Mouse (Mus musculus) C2C12 (cell line): ENCODE data around the gene Mex3a. TPM values are rescaled to one million over a fixed set of nuclear protein-coding genes. Genes with fewer than 3 reads are reported as not detected.

Experiments used
- H3K27me3 ChIP-seq: one replicate; pipeline ENCODE4 v1.6.1; 2011; ENCODE audit not compliant: control insufficient read depth, insufficient read depth, insufficient read length
- H3K36me3 ChIP-seq: one replicate; pipeline ENCODE4 v1.6.1; 2011; ENCODE audit not compliant: control insufficient read depth, insufficient read depth
- H3K4me3 ChIP-seq: one replicate; pipeline ENCODE4 v1.5.1; 2011; ENCODE audit warnings: mild to moderate bottlenecking, control low read depth; ENCODE audit not compliant: poor library complexity, insufficient read depth, severe bottlenecking
- H3K79me2 ChIP-seq: one replicate; pipeline ENCODE4 v1.6.1; 2011; ENCODE audit not compliant: control insufficient read depth, insufficient read depth
- H3K79me3 ChIP-seq: one replicate; pipeline ENCODE4 v1.6.1; 2011; ENCODE audit warnings: low read depth, control low read depth
- H3ac ChIP-seq: one replicate; pipeline ENCODE3; 2011; ENCODE audit warnings: low read depth; ENCODE audit not compliant: control insufficient read depth, insufficient read length
- CEBPB ChIP-seq: IDR thresholded peaks from one replicate; pipeline ENCODE4 v1.6.1; 2011; ENCODE audit warnings: low read depth, mild to moderate bottlenecking, control low read depth, moderate library complexity
- CTCF ChIP-seq: IDR thresholded peaks from one replicate; pipeline ENCODE4 v1.5.1; 2011; ENCODE audit not compliant: control insufficient read depth, insufficient read depth, insufficient read length
- FOSL1 ChIP-seq: IDR thresholded peaks from one replicate; pipeline ENCODE4 v1.8.0; 2011; ENCODE audit warnings: mild to moderate bottlenecking, low read length; ENCODE audit not compliant: poor library complexity, insufficient read depth, severe bottlenecking
- MAX ChIP-seq: IDR thresholded peaks from one replicate; pipeline ENCODE4 v1.6.1; 2011; ENCODE audit warnings: mild to moderate bottlenecking, control low read depth
- MYOD1 ChIP-seq: IDR thresholded peaks from one replicate; pipeline ENCODE4 v1.6.1; 2011; ENCODE audit warnings: low read depth; ENCODE audit not compliant: control insufficient read depth, insufficient read length
- MYOG ChIP-seq: IDR thresholded peaks from one replicate; pipeline ENCODE4 v1.6.1; 2011; ENCODE audit not compliant: control insufficient read depth, insufficient read length; ENCODE audit errors: extremely low read depth
- USF1 ChIP-seq: IDR thresholded peaks from one replicate; pipeline ENCODE4 v1.6.1; 2011; ENCODE audit warnings: low read depth, mild to moderate bottlenecking, control low read depth, moderate library complexity
- polyA plus RNA-seq: library from polyadenylated mRNA; unstranded; fragments of >200 nt; fragmentation: generic; extraction: Trizol; gene quantifications from one replicate; pipeline ENCODE4 v1.2.1, GENCODE M21; 2012; ENCODE audit warnings: missing spikeins

Mex3a gene
- polyA plus RNA-seq, 1 experiment, result 14.9 TPM

DNA sequence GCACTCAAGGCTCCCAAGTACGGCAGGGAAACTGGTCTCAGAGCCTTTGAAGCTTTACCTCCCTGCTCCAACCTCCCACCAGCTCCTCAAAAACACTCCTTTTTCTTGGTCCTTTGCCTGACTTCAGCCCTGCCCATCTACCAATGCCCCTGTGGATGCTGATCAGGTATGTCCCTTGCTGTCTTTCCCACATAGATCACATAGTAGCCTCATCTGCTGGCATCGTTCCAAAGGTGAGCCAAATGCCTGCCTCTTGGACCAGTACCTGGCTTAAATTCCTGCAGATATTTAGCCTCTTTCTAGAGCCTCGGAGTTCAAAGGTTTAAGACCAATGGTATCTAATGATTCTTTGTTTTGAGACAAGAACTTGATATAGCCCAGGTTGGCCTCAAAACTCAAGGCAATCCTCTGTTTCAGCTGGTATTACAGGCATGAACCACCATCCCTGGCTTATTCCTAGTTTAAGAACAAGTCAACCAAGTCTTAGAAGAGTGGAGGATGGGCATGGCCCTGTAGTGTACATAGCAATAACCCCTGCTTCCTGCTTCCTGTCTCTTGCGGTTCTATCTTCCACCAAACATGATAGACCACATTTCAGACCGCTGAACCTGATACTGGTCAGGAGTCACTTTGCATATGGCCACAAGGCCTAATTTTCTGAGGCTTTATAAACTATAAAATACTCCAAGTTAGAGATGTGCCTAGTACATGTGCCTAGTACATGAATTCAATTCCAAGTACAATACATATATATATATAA, 11.6 kb downstream of the Mex3a start:
- H3K36me3 ChIP-seq, result peaks cover 5% of the 10 kb centered on the region
- H3K4me3 ChIP-seq, result no peak overlapping the region
- no peaks in the 10 kb centered on the region for H3K79me2 ChIP-seq
- TF ChIP-seq USF1 (no peak), CTCF (no peak), MYOD1 (no peak), FOSL1 (no peak), CEBPB (no peak), MAX (no peak)
- no peaks in the 10 kb centered on the region for H3K79me3 ChIP-seq
- H3ac ChIP-seq, result no peak overlapping the region
- no peaks in the 10 kb centered on the region for H3K27me3 ChIP-seq

DNA sequence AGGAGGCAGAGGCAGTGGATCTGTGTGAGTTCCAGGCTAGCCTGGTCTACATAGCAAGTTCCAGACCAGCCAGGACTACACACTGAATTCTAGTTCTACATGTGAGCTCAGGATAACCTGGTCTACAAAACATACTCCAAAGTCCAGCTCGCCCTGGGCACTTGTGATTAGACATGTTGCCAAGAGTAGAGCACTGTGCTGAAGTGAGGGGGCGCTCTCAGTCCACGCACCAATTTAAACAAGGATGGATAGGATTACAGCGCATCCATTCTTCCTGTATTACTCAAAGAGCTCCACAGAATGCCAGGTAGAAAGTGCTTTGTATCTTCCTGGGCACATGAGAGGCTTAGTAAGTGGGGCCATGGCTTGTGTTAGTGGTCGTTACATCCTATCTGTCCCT, 12.3 kb downstream of the Mex3a start:
- peaks cover 5% of the 10 kb centered on the region for H3K36me3 ChIP-seq
- H3K79me2 ChIP-seq, result no peaks in the 10 kb centered on the region
- TF ChIP-seq MAX, result no peak
- peak; percentile 14 for TF ChIP-seq CTCF
- H3K4me3 ChIP-seq, result no peak overlapping the region
- H3K27me3 ChIP-seq, result no peaks in the 10 kb centered on the region
- no peaks in the 10 kb centered on the region for H3K79me3 ChIP-seq
- no peak overlapping the region for H3ac ChIP-seq

DNA sequence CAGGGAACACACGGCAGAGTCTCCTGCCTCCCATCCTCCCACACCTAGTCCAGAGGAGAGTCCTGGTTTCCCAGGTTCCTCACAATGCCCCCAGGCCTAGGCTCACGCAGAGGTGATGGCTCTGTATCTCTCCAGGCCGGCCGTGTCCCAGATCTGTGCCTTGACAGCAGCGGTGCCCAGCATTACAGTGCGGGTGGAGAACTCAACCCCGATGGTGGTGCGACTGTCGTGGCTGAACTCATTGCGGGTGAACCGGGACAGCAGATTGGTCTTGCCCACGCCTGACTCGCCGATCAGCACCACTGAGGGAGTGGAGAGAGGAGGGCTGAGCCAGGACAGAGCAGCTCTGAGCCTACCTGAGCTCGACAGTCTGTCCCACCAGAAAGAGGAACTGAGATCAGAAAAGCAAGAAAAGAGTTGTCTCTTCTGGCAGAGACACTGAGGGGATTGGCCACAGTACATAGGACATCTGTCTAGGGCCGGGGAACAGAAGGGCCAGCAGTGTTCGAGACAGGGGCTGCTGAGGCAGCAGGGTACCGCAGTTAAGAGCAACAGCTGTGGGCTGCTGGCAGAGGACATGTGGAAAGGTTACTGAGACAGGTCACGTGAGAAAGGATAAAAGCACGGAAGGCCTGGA, 12.9 kb downstream of the Mex3a start:
- Histone ChIP-seq H3K36me3 (peaks cover 4% of the 10 kb centered on the region), H3K79me3 (no peaks in the 10 kb centered on the region), H3K27me3 (no peaks in the 10 kb centered on the region), H3ac (no peak overlapping the region), H3K4me3 (no peak overlapping the region), H3K79me2 (no peaks in the 10 kb centered on the region)
- TF ChIP-seq MAX (no peak), MYOG (no peak), MYOD1 (no peak), CTCF (no peak), CEBPB (no peak)

DNA sequence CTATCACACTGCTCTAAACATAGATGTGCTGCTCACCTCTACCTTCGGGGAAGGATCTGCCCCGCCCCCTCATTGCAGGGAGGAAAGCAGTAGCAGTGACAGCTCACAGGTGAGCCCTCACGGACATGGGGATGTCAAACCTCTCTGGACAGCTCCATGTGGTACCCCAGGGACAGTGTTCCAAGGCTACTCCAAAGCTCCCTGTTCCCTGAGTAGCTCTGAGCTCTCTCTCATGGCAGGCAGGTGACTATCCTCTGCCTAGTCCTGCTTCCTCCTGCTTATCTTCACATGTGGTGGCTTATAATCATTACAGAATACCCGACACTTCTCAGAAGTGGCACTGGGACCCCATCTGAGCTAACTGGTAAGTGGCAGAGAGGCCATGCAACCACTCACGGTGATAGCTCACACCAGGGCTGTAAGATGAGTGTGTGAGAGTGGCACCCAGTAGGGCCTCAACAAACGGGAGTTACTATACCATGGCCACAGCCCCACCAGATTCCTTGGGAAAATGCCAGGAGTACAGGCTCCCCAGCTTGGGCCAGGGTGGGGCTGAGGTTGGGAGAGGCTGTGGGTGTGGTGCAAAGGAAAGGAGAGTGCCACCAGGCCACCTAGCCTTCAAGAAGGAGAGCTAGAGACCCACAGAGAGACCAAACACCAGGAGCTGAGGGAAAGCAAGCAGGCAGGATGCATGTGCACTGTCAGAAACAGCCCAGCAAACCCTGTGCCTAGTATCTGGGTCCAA, 14.7 kb downstream of the Mex3a start:
- Histone ChIP-seq H3ac (no peak overlapping the region), H3K79me2 (peaks cover 10% of the 10 kb centered on the region), H3K27me3 (no peaks in the 10 kb centered on the region), H3K79me3 (peaks cover 3% of the 10 kb centered on the region), H3K36me3 (no peaks in the 10 kb centered on the region), H3K4me3 (no peak overlapping the region)
- TF ChIP-seq CTCF (no peak), MYOG (no peak), CEBPB (no peak), USF1 (no peak), FOSL1 (no peak), MYOD1 (no peak), MAX (no peak)

DNA sequence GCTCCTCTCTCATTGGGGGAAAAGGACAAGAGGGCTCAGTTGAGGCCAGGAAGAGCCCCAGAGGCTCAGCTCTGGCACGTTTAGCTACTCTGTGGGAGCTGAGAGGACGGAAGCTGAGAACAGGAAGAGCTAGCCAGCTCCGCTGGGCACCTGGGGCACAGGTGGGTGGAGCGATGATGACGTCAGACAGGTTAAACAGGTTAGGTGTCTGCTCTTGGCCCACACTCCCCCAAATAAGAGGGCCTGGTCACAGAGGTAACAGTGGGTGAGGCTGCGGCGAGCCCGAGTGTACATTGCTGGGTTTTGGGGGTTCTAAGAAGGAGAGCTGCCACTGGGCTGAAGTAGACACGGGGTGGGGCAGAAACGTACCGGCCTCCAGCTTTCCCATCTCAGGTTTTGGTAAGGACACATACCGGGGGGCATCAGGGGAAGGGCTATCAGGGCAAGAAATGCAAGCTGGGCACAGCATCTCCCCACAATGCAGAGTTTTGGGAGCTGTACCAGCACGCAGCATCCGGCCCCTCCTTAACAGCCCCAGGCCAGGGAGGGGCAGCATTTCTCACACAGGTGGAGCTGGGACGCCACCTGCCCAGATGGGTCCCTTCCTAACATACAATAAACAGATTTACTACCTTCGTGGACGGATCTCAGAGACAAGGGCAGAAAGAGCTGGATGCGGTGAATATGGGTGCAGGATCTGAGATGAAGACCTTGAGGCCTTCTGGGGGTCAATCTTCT, 16.2 kb downstream of the Mex3a start, which contains the start of gene Rab25:
TSS of gene Rab25 (minus strand) at position 121 of the 738 bp plus-strand sequence.
- H3ac ChIP-seq, result no peak within 1 kb of the TSS
- peaks cover 22% of the 10 kb centered on the region for H3K79me2 ChIP-seq
- H3K4me3 ChIP-seq, result no peak within 1 kb of the TSS
- TF ChIP-seq USF1 (no peak), MYOG (no peak), CTCF (no peak), CEBPB (no peak), FOSL1 (no peak), MAX (no peak), MYOD1 (no peak)
- H3K36me3 ChIP-seq, result no peaks in the 10 kb centered on the region
- no peaks in the 10 kb centered on the region for H3K27me3 ChIP-seq
- peaks cover 6% of the 10 kb centered on the region for H3K79me3 ChIP-seq
